Mouse (Mus musculus) telencephalon, adult 2 months (tissue): Measurements from ENCODE around the gene Fcamr.

Experiments
- DNase-seq: peaks from one replicate; pipeline ENCODE4 v3.0.0-alpha.2; 2011; ENCODE audit warnings: low read depth, low spot score

Gene Fcamr

GRCm38 (mm10) chr1:130850405-130850804 lies 49.7 kb downstream of the Fcamr start:
- no peak for DNase-seq

GRCm38 (mm10) chr1:130854819-130855218 lies 54.1 kb downstream of the Fcamr start:
- DNase-seq: no peak

- DNase-seq: no peak
Observed at GRCm38 (mm10) chr1:130855723-130856122, 55.0 kb downstream of the Fcamr start.

GRCm38 (mm10) chr1:130857456-130857855 lies 56.8 kb downstream of the Fcamr start:
- DNase-seq: no peak

- DNase-seq: no peak
Observed at GRCm38 (mm10) chr1:130864238-130864637, 63.5 kb downstream of the Fcamr start.
